In genomic region chr11:98313790-98314323, GRCm38 (mm10) we compare ENCODE assay signal across 8 mouse cellular contexts. TPM values are rescaled to one million over a fixed set of nuclear protein-coding genes. Genes with fewer than 3 reads are reported as not detected.
A peak's percentile ranks its signal among the peaks of the same experiment; 100 is the strongest.
DNase-seq lines count a peak whose midpoint lies in the region; ATAC-seq and TF ChIP-seq lines count a peak whose summit lies in the region.
"Had no signal": no experiment of that assay in that cellular context is flagged by ENCODE, and none has a peak within 500 bp of the region (broad histone marks: within the 10 kb centered on the region; RNA-seq: fewer than 3 reads in every experiment).

No protein-coding gene starts in this region.

- no peak overlapping the region for H3K4me3 ChIP-seq in CH12.LX (replicated peaks in 1 of 3; ENCODE audit: low read depth in 2 of 3, low read length in 2 of 3, poor library complexity in 1 of 3)
- no peak overlapping the region for H3K4me3 ChIP-seq in stomach, embryonic 14.5 days (ENCODE audit: low read depth, low read length)

- WGBS in stomach, embryonic 14.5 days: 3% methylated on average over 26 of the region's 26 CpGs

- TF ChIP-seq EP300 in CH12.LX (IDR thresholded peaks at IDR 0.05; ENCODE audit: low read length): no peak

- H3K9me3 ChIP-seq in CH12.LX (replicated peaks; ENCODE audit: low read length): no peaks in the 10 kb centered on the region
- H3K9me3 ChIP-seq in stomach, embryonic 14.5 days (ENCODE audit: control insufficient read depth, low read depth, low read length): no peaks in the 10 kb centered on the region

- no peak for TF ChIP-seq CTCF in CH12.LX (conservative IDR thresholded peaks at IDR 0.05 in 1 of 2, IDR thresholded peaks at IDR 0.05 in 1 of 2; ENCODE audit: low read depth in 2 of 2, low read length in 2 of 2)

- H3K36me3 ChIP-seq in CH12.LX (replicated peaks in 1 of 2; ENCODE audit: control insufficient read depth in 1 of 2, insufficient read depth in 1 of 2, low read length in 1 of 2): no peaks in the 10 kb centered on the region
- no peaks in the 10 kb centered on the region for H3K36me3 ChIP-seq in stomach, embryonic 14.5 days (ENCODE audit: control insufficient read depth, insufficient read depth, low read length)

- peaks cover 0 to 4% of the 10 kb centered on the region in 2 experiments; a peak in 3 of 4 replicates for H3K4me1 ChIP-seq in CH12.LX (ENCODE audit: control insufficient read depth in 1 of 2, insufficient read depth in 2 of 2)
- no peaks in the 10 kb centered on the region for H3K4me1 ChIP-seq in stomach, embryonic 14.5 days (ENCODE audit: control insufficient read depth, insufficient read depth, low read length)

- no peak for TF ChIP-seq RAD21 in CH12.LX (IDR thresholded peaks at IDR 0.05; ENCODE audit: low read depth, low read length)

- TF ChIP-seq POLR2A in CH12.LX (IDR thresholded peaks at IDR 0.05; ENCODE audit: low read depth, low read length): no peak

- dilution Hi-C loops in CH12.LX (cut with MboI; ENCODE audit: extremely low pct_ligation_motif_present, extremely low pct_unique_long_range_greater_than_20kb, low sequenced_read_pairs): no loop called here

- DNase-seq in 3T3-L1 (ENCODE audit: low read depth, low spot score) (peak; percentile 73), CH12.LX (ENCODE audit: extremely low read depth) (peak; percentile 47)
- DNase-seq in cerebellum, adult 8-10 months: peak; percentile 63
- DNase-seq in forelimb bud, embryonic 11.5 days (ENCODE audit: low read depth, low spot score): peak; percentile 82
- DNase-seq in kidney, postnatal 10 days: peak; percentile 89
- DNase-seq in lung, postnatal 14 days: peak; percentile 79

- peaks cover 87% of the 10 kb centered on the region for H3K27me3 ChIP-seq in CH12.LX (replicated peaks)
- H3K27me3 ChIP-seq in stomach, embryonic 14.5 days (ENCODE audit: control insufficient read depth, insufficient read depth, low read length): peaks cover 35% of the 10 kb centered on the region

- in situ Hi-C loops in CH12.LX (cut with MboI; ENCODE audit: low pct_ligation_motif_present, low pct_unique_long_range_greater_than_20kb, low sequenced_read_pairs): no loop called here

- H3K27ac ChIP-seq in CH12.LX (ENCODE audit: insufficient read depth, low read depth): no peak overlapping the region
- no peak overlapping the region for H3K27ac ChIP-seq in stomach, embryonic 14.5 days (ENCODE audit: low read length)

- H3K79me2 ChIP-seq in CH12.LX (replicated peaks; ENCODE audit: control insufficient read depth, extremely low read depth, insufficient read depth, poor library complexity, severe bottlenecking): no peaks in the 10 kb centered on the region

- no peak overlapping the region for H3K9ac ChIP-seq in CH12.LX (ENCODE audit: insufficient read depth, low read depth)
- H3K9ac ChIP-seq in stomach, embryonic 14.5 days (replicated peaks; ENCODE audit: low read depth, low read length): no peak overlapping the region

- 0 out of 2 replicates have a peak, but pooled peaks have one; percentile 2 for ATAC-seq in stomach, embryonic 14.5 days (ENCODE audit: insufficient number of reproducible peaks, insufficient read depth, low FRiP score, low read depth)

- H3K4me2 ChIP-seq in CH12.LX (ENCODE audit: insufficient read depth, low read depth, poor library complexity, severe bottlenecking): peak overlapping the region; percentile 85
- H3K4me2 ChIP-seq in stomach, embryonic 14.5 days (replicated peaks; ENCODE audit: low read depth, low read length): 0 out of 2 replicates have a peak overlapping the region, but pooled peaks have one; percentile 2

TF ChIP-seq in CH12.LX, 34 proteins besides CTCF, POLR2A, EP300 and RAD21:
- TF ChIP-seq RCOR1 (conservative IDR thresholded peaks at IDR 0.05; ENCODE audit: low read depth, low read length) (no peak), MXI1 (IDR thresholded peaks at IDR 0.05; ENCODE audit: low read depth, low read length) (peak; percentile 54; the same call in 1 of the 2 replicates), SIN3A (IDR thresholded peaks at IDR 0.05; ENCODE audit: low read length) (peak; percentile 76), BHLHE40 (IDR thresholded peaks at IDR 0.05; ENCODE audit: low read depth, low read length) (peak; percentile 39)

RNA-seq across cellular contexts. Expression of gene Neurod2, which starts 15.6 kb away (rescaled TPM):
- total RNA-seq in CH12.LX (2012; rRNA removed) (not detected in 2 replicates), CH12.LX (2014; rRNA removed) (not detected in 2 replicates)
- polyA plus RNA-seq in CH12.LX (2012; ENCODE audit: insufficient read length, low read depth): not detected in 2 replicates
- polyA plus RNA-seq in stomach, embryonic 14.5 days (2014; fragmentation: Nextera tagmentation; extraction: Ambion mirVana): not detected in 2 replicates
- polyA plus RNA-seq: gonadal fat pad, adult 2 months had no signal

RNA-seq across cellular contexts. Expression of gene Ppp1r1b, which starts 34.3 kb away (rescaled TPM):
- total RNA-seq in CH12.LX (2012; rRNA removed) (0.08 TPM in 1 of 2 replicates, not detected in the other), CH12.LX (2014; rRNA removed) (not detected in 2 replicates)
- polyA plus RNA-seq in CH12.LX (2012; ENCODE audit: insufficient read length, low read depth): not detected in 2 replicates
- 8.7 and 10.7 TPM in 2 replicates for polyA plus RNA-seq in stomach, embryonic 14.5 days (2014; fragmentation: Nextera tagmentation; extraction: Ambion mirVana)

RNA-seq across cellular contexts. Expression of gene Stard3, which starts 44.3 kb away (rescaled TPM):
- total RNA-seq in CH12.LX (2012; rRNA removed): 39.6 and 44.4 TPM in 2 replicates
- 28.4 and 33.9 TPM in 2 replicates for total RNA-seq in CH12.LX (2014; rRNA removed)
- polyA plus RNA-seq in CH12.LX (2012; ENCODE audit: insufficient read length, low read depth): 28.9 and 31.7 TPM in 2 replicates
- 42.6 and 43.7 TPM in 2 replicates for polyA plus RNA-seq in stomach, embryonic 14.5 days (2014; fragmentation: Nextera tagmentation; extraction: Ambion mirVana)
